ENCODE assay signal across 16 mouse cellular contexts in the genomic region with DNA sequence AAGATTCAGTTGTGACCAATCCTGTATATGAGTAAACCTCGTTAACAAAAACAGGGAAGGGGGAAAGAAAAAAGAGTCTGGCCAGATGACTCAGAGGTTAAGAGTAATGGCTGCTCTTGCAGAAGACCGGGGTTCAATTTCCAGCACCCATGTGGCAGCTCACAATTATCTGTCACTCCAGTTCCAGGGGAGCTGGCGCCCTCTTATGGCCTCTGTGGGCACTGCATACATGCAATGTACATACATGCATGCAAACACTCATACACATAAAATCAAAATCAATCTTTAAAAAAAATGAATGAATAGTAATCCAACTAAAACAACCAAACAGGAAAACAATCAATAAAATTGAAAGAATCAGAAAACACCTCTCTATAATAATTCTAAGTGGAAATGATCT. TPM values are rescaled to one million over a fixed set of nuclear protein-coding genes. Genes with fewer than 3 reads are reported as not detected.
DNase-seq lines count a peak whose midpoint lies in the region; ATAC-seq and TF ChIP-seq lines count a peak whose summit lies in the region.
"Had no signal": no experiment of that assay in that cellular context is flagged by ENCODE, and none has a peak within 500 bp of the region (broad histone marks: within the 10 kb centered on the region; RNA-seq: fewer than 3 reads in every experiment).

No protein-coding gene starts in this region.

- H3K4me3 ChIP-seq in layer of hippocampus, adult 2 months = no peak overlapping the region
- no peak overlapping the region for H3K4me3 ChIP-seq in bone marrow, adult 2 months (replicated peaks; ENCODE audit: control insufficient read depth, low read depth, low read length)
- H3K4me3 ChIP-seq: embryonic facial prominence, embryonic 10.5 days; forebrain, embryonic 12.5 days; limb, embryonic 13.5 days; neural tube, embryonic 13.5 days had no signal

- TF ChIP-seq CTCF in layer of hippocampus, adult 2 months (conservative IDR thresholded peaks at IDR 0.05) = peak; percentile 58
- peak; percentile 39; the same call in 1 of the 2 replicates for TF ChIP-seq CTCF in bone marrow, adult 2 months (IDR thresholded peaks at IDR 0.05; ENCODE audit: control insufficient read depth, insufficient read depth, low read length)

- H3K4me1 ChIP-seq in bone marrow, adult 2 months (ENCODE audit: control insufficient read depth, insufficient read depth, low read length) = no peaks in the 10 kb centered on the region
- H3K4me1 ChIP-seq: embryonic facial prominence, embryonic 10.5 days; forebrain, embryonic 12.5 days; limb, embryonic 13.5 days; neural tube, embryonic 13.5 days had no signal

- DNase-seq in layer of hippocampus, adult 2 months (ENCODE audit: low spot score in 2 of 2) = no peak
- DNase-seq in layer of hippocampus, postnatal 36 days = no peak
- DNase-seq in thymus, postnatal 25 days = peak; percentile 7
- DNase-seq in thymus, adult 18-20 months = no peak
- DNase-seq: adrenal gland, postnatal 25 days; cerebellum, adult 18-20 months; gastrocnemius, postnatal 14 days; kidney, adult 11 months; right cerebral cortex, postnatal 25 days had no signal

- TF ChIP-seq POLR2A in bone marrow, adult 2 months (IDR thresholded peaks at IDR 0.05; ENCODE audit: borderline replicate concordance, control insufficient read depth, low read depth, low read length) = no peak

- no peak for ATAC-seq in monocyte, adult 5-6 weeks (replicated peaks; ENCODE audit: insufficient number of reproducible peaks, low FRiP score, low TSS enrichment, poor library complexity, severe bottlenecking)
- ATAC-seq in frontal cortex, adult (ENCODE audit: low TSS enrichment) = no peak

- WGBS in bone marrow, adult 2 months = 58% methylated on average over 3 of the region's 3 CpGs

- no peak overlapping the region for H3K27ac ChIP-seq in layer of hippocampus, adult 2 months
- no peak overlapping the region for H3K27ac ChIP-seq in bone marrow, adult 2 months (ENCODE audit: control insufficient read depth, insufficient read depth, low read depth, low read length, poor library complexity)
- H3K27ac ChIP-seq: embryonic facial prominence, embryonic 10.5 days; forebrain, embryonic 12.5 days; limb, embryonic 13.5 days; neural tube, embryonic 13.5 days had no signal

RNA-seq across cellular contexts. Expression of a gene that starts 33.9 kb away (rescaled TPM):
- total RNA-seq in layer of hippocampus, adult 2 months (2021) = 1 to 10 TPM; 1.2 to 1.5 TPM
- total RNA-seq in layer of hippocampus, postnatal 36 days (2021) = 1 to 10 TPM; 1.2 to 1.7 TPM
- 1.3 and 5.0 TPM in 2 replicates for polyA plus RNA-seq in bone marrow, adult 2 months (2011; ENCODE audit: insufficient read depth, insufficient read length, low replicate concordance, missing spikeins)
- under 0.01 to 0.58 TPM in 2 of 3 replicates, not detected in the other for total RNA-seq in monocyte, adult 5-6 weeks (2017)
- polyA plus RNA-seq: forebrain, embryonic 12.5 days had no signal
